Mouse (Mus musculus): ENCODE measurements at regions not wholly inside any gene's neighbourhood (a gene's known extent, or its start where the extent isn't known, plus 50 kb on each side); places are given as distances from the start of the nearest gene placed in this dataset.

- TF ChIP-seq CTCF (IDR thresholded peaks at IDR 0.05; ENCODE audit: borderline replicate concordance, control insufficient read depth, extremely low read depth, insufficient read depth, low read length, poor library complexity): no peak
- TF ChIP-seq POLR2A (IDR thresholded peaks at IDR 0.05; ENCODE audit: control insufficient read depth, extremely low read depth, insufficient read depth, low read length, poor library complexity): no peak
Observed at GRCm38 (mm10) chr9:41610347-41610746, 448.9 kb upstream of the Ubash3b start.

GRCm38 (mm10) chr9:41606136-41606535, 444.6 kb upstream of the Ubash3b start:
- no peaks in the 10 kb centered on the region for H3K4me1 ChIP-seq (replicated peaks; ENCODE audit: control insufficient read depth, insufficient read depth, low read length)
- no peaks in the 10 kb centered on the region for H3K27me3 ChIP-seq (ENCODE audit: control insufficient read depth, insufficient read depth, low read length)
- H3K27ac ChIP-seq (ENCODE audit: control insufficient read depth, insufficient read depth, low read length): no peak overlapping the region
- no peak for TF ChIP-seq CTCF (IDR thresholded peaks at IDR 0.05; ENCODE audit: borderline replicate concordance, control insufficient read depth, extremely low read depth, insufficient read depth, low read length, poor library complexity)
- TF ChIP-seq POLR2A (IDR thresholded peaks at IDR 0.05; ENCODE audit: control insufficient read depth, extremely low read depth, insufficient read depth, low read length, poor library complexity): no peak
- H3K36me3 ChIP-seq (ENCODE audit: control insufficient read depth, insufficient read depth, low read length): no peaks in the 10 kb centered on the region
- 89% methylated on average over 1 of the region's 1 CpGs for WGBS
- DNase-seq: no peak
- H3K4me3 ChIP-seq (ENCODE audit: control insufficient read depth, insufficient read depth, low read length): no peak overlapping the region

More at GRCm38 (mm10) chr9:41610347-41610746, 448.9 kb upstream of the Ubash3b start:
- Histone ChIP-seq H3K27me3 (ENCODE audit: control insufficient read depth, insufficient read depth, low read length) (no peaks in the 10 kb centered on the region), H3K36me3 (ENCODE audit: control insufficient read depth, insufficient read depth, low read length) (no peaks in the 10 kb centered on the region), H3K4me1 (replicated peaks; ENCODE audit: control insufficient read depth, insufficient read depth, low read length) (no peaks in the 10 kb centered on the region), H3K27ac (ENCODE audit: control insufficient read depth, insufficient read depth, low read length) (no peak overlapping the region), H3K4me3 (ENCODE audit: control insufficient read depth, insufficient read depth, low read length) (no peak overlapping the region)
- DNase-seq: no peak
- 95% methylated on average over 4 of the region's 4 CpGs for WGBS

GRCm38 (mm10) chr9:41604916-41605315, 443.4 kb upstream of the Ubash3b start:
- no peaks in the 10 kb centered on the region for H3K4me1 ChIP-seq (replicated peaks; ENCODE audit: control insufficient read depth, insufficient read depth, low read length)
- TF ChIP-seq POLR2A (IDR thresholded peaks at IDR 0.05; ENCODE audit: control insufficient read depth, extremely low read depth, insufficient read depth, low read length, poor library complexity): no peak
- no peak for TF ChIP-seq CTCF (IDR thresholded peaks at IDR 0.05; ENCODE audit: borderline replicate concordance, control insufficient read depth, extremely low read depth, insufficient read depth, low read length, poor library complexity)
- H3K4me3 ChIP-seq (ENCODE audit: control insufficient read depth, insufficient read depth, low read length): no peak overlapping the region
- no peaks in the 10 kb centered on the region for H3K27me3 ChIP-seq (ENCODE audit: control insufficient read depth, insufficient read depth, low read length)
- no peak for DNase-seq
- no peaks in the 10 kb centered on the region for H3K36me3 ChIP-seq (ENCODE audit: control insufficient read depth, insufficient read depth, low read length)
- 100% methylated on average over 1 of the region's 1 CpGs for WGBS
- no peak overlapping the region for H3K27ac ChIP-seq (ENCODE audit: control insufficient read depth, insufficient read depth, low read length)

GRCm38 (mm10) chr9:41600778-41601177, 439.3 kb upstream of the Ubash3b start:
- no peak for DNase-seq
- 60% methylated on average over 3 of the region's 3 CpGs for WGBS
- Histone ChIP-seq H3K36me3 (ENCODE audit: control insufficient read depth, insufficient read depth, low read length) (no peaks in the 10 kb centered on the region), H3K27me3 (ENCODE audit: control insufficient read depth, insufficient read depth, low read length) (no peaks in the 10 kb centered on the region), H3K4me1 (replicated peaks; ENCODE audit: control insufficient read depth, insufficient read depth, low read length) (no peaks in the 10 kb centered on the region), H3K27ac (ENCODE audit: control insufficient read depth, insufficient read depth, low read length) (no peak overlapping the region), H3K4me3 (ENCODE audit: control insufficient read depth, insufficient read depth, low read length) (no peak overlapping the region)
- TF ChIP-seq CTCF (IDR thresholded peaks at IDR 0.05; ENCODE audit: borderline replicate concordance, control insufficient read depth, extremely low read depth, insufficient read depth, low read length, poor library complexity): no peak
- TF ChIP-seq POLR2A (IDR thresholded peaks at IDR 0.05; ENCODE audit: control insufficient read depth, extremely low read depth, insufficient read depth, low read length, poor library complexity): no peak

GRCm38 (mm10) chr9:41599874-41600273, 438.4 kb upstream of the Ubash3b start:
- H3K4me1 ChIP-seq (replicated peaks; ENCODE audit: control insufficient read depth, insufficient read depth, low read length): no peaks in the 10 kb centered on the region
- H3K27ac ChIP-seq (ENCODE audit: control insufficient read depth, insufficient read depth, low read length): no peak overlapping the region
- DNase-seq: no peak
- TF ChIP-seq POLR2A (IDR thresholded peaks at IDR 0.05; ENCODE audit: control insufficient read depth, extremely low read depth, insufficient read depth, low read length, poor library complexity): no peak
- no peak for TF ChIP-seq CTCF (IDR thresholded peaks at IDR 0.05; ENCODE audit: borderline replicate concordance, control insufficient read depth, extremely low read depth, insufficient read depth, low read length, poor library complexity)
- WGBS: 10% methylated on average over 1 of the region's 1 CpGs
- H3K36me3 ChIP-seq (ENCODE audit: control insufficient read depth, insufficient read depth, low read length): no peaks in the 10 kb centered on the region
- H3K27me3 ChIP-seq (ENCODE audit: control insufficient read depth, insufficient read depth, low read length): no peaks in the 10 kb centered on the region
- no peak overlapping the region for H3K4me3 ChIP-seq (ENCODE audit: control insufficient read depth, insufficient read depth, low read length)

- Histone ChIP-seq H3K4me1 (replicated peaks; ENCODE audit: control insufficient read depth, insufficient read depth, low read length) (no peaks in the 10 kb centered on the region), H3K36me3 (ENCODE audit: control insufficient read depth, insufficient read depth, low read length) (no peaks in the 10 kb centered on the region), H3K27ac (ENCODE audit: control insufficient read depth, insufficient read depth, low read length) (no peak overlapping the region), H3K27me3 (ENCODE audit: control insufficient read depth, insufficient read depth, low read length) (no peaks in the 10 kb centered on the region), H3K4me3 (ENCODE audit: control insufficient read depth, insufficient read depth, low read length) (no peak overlapping the region)
- TF ChIP-seq POLR2A (IDR thresholded peaks at IDR 0.05; ENCODE audit: control insufficient read depth, extremely low read depth, insufficient read depth, low read length, poor library complexity) (no peak), CTCF (IDR thresholded peaks at IDR 0.05; ENCODE audit: borderline replicate concordance, control insufficient read depth, extremely low read depth, insufficient read depth, low read length, poor library complexity) (no peak)
- DNase-seq: no peak
- WGBS: 76% methylated on average over 5 of the region's 5 CpGs
Observed at GRCm38 (mm10) chr9:41595749-41596148, 434.3 kb upstream of the Ubash3b start.

- WGBS: 93% methylated on average over 7 of the region's 7 CpGs
- no peaks in the 10 kb centered on the region for H3K4me1 ChIP-seq (replicated peaks; ENCODE audit: control insufficient read depth, insufficient read depth, low read length)
- no peak overlapping the region for H3K4me3 ChIP-seq (ENCODE audit: control insufficient read depth, insufficient read depth, low read length)
- H3K27me3 ChIP-seq (ENCODE audit: control insufficient read depth, insufficient read depth, low read length): no peaks in the 10 kb centered on the region
- no peaks in the 10 kb centered on the region for H3K36me3 ChIP-seq (ENCODE audit: control insufficient read depth, insufficient read depth, low read length)
- TF ChIP-seq POLR2A (IDR thresholded peaks at IDR 0.05; ENCODE audit: control insufficient read depth, extremely low read depth, insufficient read depth, low read length, poor library complexity) (no peak), CTCF (IDR thresholded peaks at IDR 0.05; ENCODE audit: borderline replicate concordance, control insufficient read depth, extremely low read depth, insufficient read depth, low read length, poor library complexity) (no peak)
- H3K27ac ChIP-seq (ENCODE audit: control insufficient read depth, insufficient read depth, low read length): no peak overlapping the region
- DNase-seq: no peak
Observed at GRCm38 (mm10) chr9:41593998-41594397, 432.5 kb upstream of the Ubash3b start.
